Comparison of ENCODE assay signal across 9 mouse cellular contexts in genomic region chr4:88438990-88439329, GRCm38 (mm10). TPM values are rescaled to one million over a fixed set of nuclear protein-coding genes. Genes with fewer than 3 reads are reported as not detected.
DNase-seq lines count a peak whose midpoint lies in the region; ATAC-seq and TF ChIP-seq lines count a peak whose summit lies in the region.
"Had no signal": no experiment of that assay in that cellular context is flagged by ENCODE, and none has a peak within 500 bp of the region (broad histone marks: within the 10 kb centered on the region; RNA-seq: fewer than 3 reads in every experiment).

No protein-coding gene starts in this region.

- no peak for DNase-seq in heart, adult 9 months (ENCODE audit: low spot score in 2 of 2)
- no peak for DNase-seq in MEL (ENCODE audit: low read depth, low spot score)
- no peak for DNase-seq in hindbrain, embryonic 14.5 days (ENCODE audit: low spot score)
- peak; percentile 51 for DNase-seq in mesoderm, embryonic 11.5 days (ENCODE audit: low read depth, low spot score)
- DNase-seq in layer of hippocampus, adult 9-10 months (ENCODE audit: low spot score) = no peak
- no peak for DNase-seq in frontal cortex, postnatal 25 days (ENCODE audit: low spot score in 2 of 2)
- no peak for DNase-seq in embryo, embryonic 9.5 days (ENCODE audit: extremely low spot score)
- DNase-seq: B cell, adult 2 months had no signal

- no peak for TF ChIP-seq POLR2A in MEL (IDR thresholded peaks at IDR 0.05; ENCODE audit: control insufficient read depth in 1 of 2, insufficient read depth in 1 of 2, low read depth in 1 of 2, low read length in 2 of 2, poor library complexity in 1 of 2)

- H3K9ac ChIP-seq in heart, embryonic 11.5 days (ENCODE audit: low read depth, low read length) = no peak overlapping the region
- peak overlapping the region; percentile 19 for H3K9ac ChIP-seq in MEL (ENCODE audit: control insufficient read depth, low read depth, low read length, poor library complexity, severe bottlenecking)
- H3K9ac ChIP-seq in hindbrain, embryonic 14.5 days = peak overlapping the region; percentile 52

- H3K4me2 ChIP-seq in heart, embryonic 11.5 days = peak overlapping the region; percentile 84
- H3K4me2 ChIP-seq in hindbrain, embryonic 14.5 days (replicated peaks) = peak overlapping the region; percentile 63

- TF ChIP-seq CTCF in MEL (IDR thresholded peaks at IDR 0.05 in 2 of 3, conservative IDR thresholded peaks at IDR 0.05 in 1 of 3; ENCODE audit: control insufficient read depth in 1 of 3, insufficient read depth in 1 of 3, low read depth in 2 of 3, low read length in 3 of 3, poor library complexity in 1 of 3, severe bottlenecking in 1 of 3) = no peak

- no peak for ATAC-seq in heart, embryonic 11.5 days (replicated peaks; ENCODE audit: insufficient number of reproducible peaks, low FRiP score, low TSS enrichment)
- ATAC-seq in hindbrain, embryonic 14.5 days (ENCODE audit: low FRiP score) = no peak

- no peaks in the 10 kb centered on the region for H3K36me3 ChIP-seq in heart, embryonic 11.5 days (ENCODE audit: control insufficient read depth, insufficient read depth, low read length)
- peaks cover 0 to 38% of the 10 kb centered on the region in 2 experiments; a peak in 2 of 4 replicates for H3K36me3 ChIP-seq in MEL (ENCODE audit: control insufficient read depth in 1 of 2, insufficient read depth in 2 of 2, low read length in 2 of 2)
- no peaks in the 10 kb centered on the region for H3K36me3 ChIP-seq in hindbrain, embryonic 14.5 days (replicated peaks; ENCODE audit: control insufficient read depth, insufficient read depth)

- H3K27ac ChIP-seq in heart, embryonic 11.5 days (ENCODE audit: low read depth, low read length) = no peak overlapping the region
- H3K27ac ChIP-seq in MEL (ENCODE audit: control insufficient read depth, low read depth, low read length) = peak overlapping the region; percentile 5; the same call in 1 of the 2 replicates
- no peak overlapping the region for H3K27ac ChIP-seq in hindbrain, embryonic 14.5 days

- H3K4me1 ChIP-seq in heart, embryonic 11.5 days (ENCODE audit: control insufficient read depth, insufficient read depth, low read length) = peaks cover 13% of the 10 kb centered on the region
- peaks cover 6 to 38% of the 10 kb centered on the region in 2 experiments for H3K4me1 ChIP-seq in MEL (ENCODE audit: control insufficient read depth in 1 of 2, insufficient read depth in 2 of 2, low read length in 2 of 2)
- H3K4me1 ChIP-seq in hindbrain, embryonic 14.5 days (replicated peaks; ENCODE audit: control insufficient read depth, insufficient read depth, low read length) = peaks cover 4% of the 10 kb centered on the region; the same call in 1 of the 2 replicates

- 15% methylated on average over 4 of the region's 4 CpGs for WGBS in heart, embryonic 11.5 days (ENCODE audit: insufficient replicate concordance)
- WGBS in hindbrain, embryonic 14.5 days = 10% methylated on average over 4 of the region's 4 CpGs

- H3K9me3 ChIP-seq in heart, embryonic 11.5 days (replicated peaks; ENCODE audit: control insufficient read depth, low read length) = no peaks in the 10 kb centered on the region
- H3K9me3 ChIP-seq in MEL (replicated peaks; ENCODE audit: insufficient read depth, low read length) = no peaks in the 10 kb centered on the region
- H3K9me3 ChIP-seq in hindbrain, embryonic 14.5 days (ENCODE audit: control insufficient read depth, low read length) = no peaks in the 10 kb centered on the region

- peak overlapping the region; percentile 52 for H3K4me3 ChIP-seq in heart, embryonic 11.5 days (ENCODE audit: low read depth, low read length)
- peak overlapping the region; percentile 40 to 41; a peak in 3 of 4 replicates for H3K4me3 ChIP-seq in MEL (ENCODE audit: control insufficient read depth in 1 of 2, insufficient read depth in 1 of 2, low read depth in 2 of 2, low read length in 2 of 2)
- peak overlapping the region; percentile 28 for H3K4me3 ChIP-seq in hindbrain, embryonic 14.5 days (replicated peaks; ENCODE audit: low read length)

- H3K79me2 ChIP-seq in MEL (ENCODE audit: control insufficient read depth, insufficient read depth, low read length, poor library complexity) = no peaks in the 10 kb centered on the region

- TF ChIP-seq EP300 in MEL (IDR thresholded peaks at IDR 0.05; ENCODE audit: low read depth in 1 of 2, low read length in 2 of 2) = no peak

- H3K27me3 ChIP-seq in heart, embryonic 11.5 days (ENCODE audit: control insufficient read depth, insufficient read depth, low read length) = no peaks in the 10 kb centered on the region
- H3K27me3 ChIP-seq in MEL (ENCODE audit: control insufficient read depth in 1 of 2, insufficient read depth in 2 of 2, low read length in 2 of 2) = no peaks in the 10 kb centered on the region
- no peaks in the 10 kb centered on the region for H3K27me3 ChIP-seq in hindbrain, embryonic 14.5 days (ENCODE audit: control insufficient read depth, insufficient read depth, low read length)

- no peak for TF ChIP-seq RAD21 in MEL (IDR thresholded peaks at IDR 0.05; ENCODE audit: low read depth, low read length)

TF ChIP-seq in MEL, 35 proteins besides CTCF, POLR2A, EP300 and RAD21:
- TF ChIP-seq BHLHE40 (IDR thresholded peaks at IDR 0.05; ENCODE audit: borderline replicate concordance, low read depth, low read length) = no peak
- TF ChIP-seq ZNF384 (IDR thresholded peaks at IDR 0.05; ENCODE audit: low read depth, low read length) = peak; percentile 62; the same call in 1 of the 2 replicates

RNA-seq across cellular contexts. Expression of gene Hacd4, which starts 0.2 kb away (rescaled TPM):
- 8.0 and 8.1 TPM in 2 replicates for polyA plus RNA-seq in heart, embryonic 11.5 days (2014; fragmentation: Nextera tagmentation; extraction: Ambion mirVana)
- total RNA-seq in MEL (2012; rRNA removed) = 0.19 and 0.39 TPM in 2 replicates
- polyA plus RNA-seq in MEL (2012; ENCODE audit: insufficient read depth in 1 of 2, insufficient read length in 2 of 2, low read depth in 1 of 2, low replicate concordance in 2 of 2, missing spikeins in 1 of 2) = under 1 TPM in 1 of 2 experiments, not detected in 1; 0.64 TPM
- polyA plus RNA-seq in hindbrain, embryonic 14.5 days (2014; fragmentation: Nextera tagmentation; extraction: Ambion mirVana) = 5.4 and 6.8 TPM in 2 replicates
